Mouse (Mus musculus) inflammation-experienced regulatory T-cells, adult 16 weeks (primary cell): ENCODE measurements around the gene Bpifc. TPM values are rescaled to one million over a fixed set of nuclear protein-coding genes. Genes with fewer than 3 reads are reported as not detected.

ENCODE experiments used
- polyA plus RNA-seq: library from polyadenylated mRNA; unstranded; fragments of 100-300 nt; shearing (Covaris generic); gene quantifications from one replicate; pipeline ENCODE4 v1.2.1, GENCODE M21; 2017

Gene Bpifc
- polyA plus RNA-seq: not detected

GRCm38 (mm10) chr10:86011781-86012180, at the start of gene Bpifc:
TSS of gene Bpifc (minus strand) at chr10:86011895.

GRCm38 (mm10) chr10:86021749-86022473, 10.2 kb upstream of the Bpifc start, which contains the start of gene Fbxo7:
TSS of gene Fbxo7 (plus strand) at chr10:86021972.

GRCm38 (mm10) chr10:85957464-85957950, 54.2 kb downstream of the Bpifc start, which contains the start of gene Rtcb:
TSS of gene Rtcb (minus strand) at chr10:85957823.

GRCm38 (mm10) chr10:85927676-85928445, 83.8 kb downstream of the Bpifc start, which contains the start of gene Ascl4:
TSS of gene Ascl4 (plus strand) at chr10:85927681.

GRCm38 (mm10) chr10:85916498-85917309, 95.0 kb downstream of the Bpifc start, which contains the start of gene Prdm4:
TSS of gene Prdm4 (minus strand) at chr10:85917142.

Other genes with a start within 250 kb of the Bpifc start
- gene Pwp1, start 182.4 kb downstream of the Bpifc start, polyA plus RNA-seq: 60.0 TPM
- gene Prdm4, start 94.8 kb downstream of the Bpifc start, polyA plus RNA-seq: 6.5 TPM
- not detected for gene Ascl4, start 84.2 kb downstream of the Bpifc start, polyA plus RNA-seq
- 163 TPM for gene Rtcb, start 54.1 kb downstream of the Bpifc start, polyA plus RNA-seq
- gene Fbxo7, start 10.1 kb upstream of the Bpifc start, polyA plus RNA-seq: 71.4 TPM